Mouse (Mus musculus) urinary bladder, postnatal 36 days (tissue): ENCODE data around the gene Tob1.

Experiments used
- DNase-seq, 2 experiments: peaks; one replicate each; pipeline ENCODE4 v3.0.0; 2022; ENCODE audit warnings: low spot score in 2 of 2, mixed read lengths in 1 of 2

The Tob1 gene

DNA sequence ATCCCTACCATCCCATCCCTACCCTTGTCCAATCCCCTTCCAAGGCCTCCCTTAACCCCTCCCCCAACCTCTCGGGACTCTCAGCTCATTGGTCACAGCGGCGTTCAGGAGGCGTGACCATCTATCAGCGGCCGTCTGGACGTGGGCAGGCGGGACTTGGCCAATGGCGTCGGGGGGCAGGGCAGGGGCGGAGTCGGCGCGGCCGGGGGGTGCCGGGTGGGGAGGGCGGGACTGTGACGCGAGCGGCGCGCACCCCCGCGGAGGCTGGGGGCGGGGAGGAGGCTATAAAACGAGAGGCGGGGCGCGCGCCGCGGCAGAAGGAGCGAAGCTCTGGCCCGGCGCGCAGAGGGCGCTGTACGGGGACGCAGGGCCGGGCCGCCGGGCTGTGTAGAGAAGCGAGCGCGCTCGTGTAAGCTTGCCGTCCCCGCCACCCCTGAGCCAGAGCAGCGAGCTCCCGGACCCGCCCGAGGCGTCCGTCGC lies at the start of gene Tob1:
Tob1 (plus strand) TSS at position 331 of the 480 bp plus-strand sequence.
- peak; percentile 89 to 96 for DNase-seq

- DNase-seq: peak; percentile 65 to 79
Observed at GRCm38 (mm10) chr11:94161867-94162581, 49.2 kb upstream of the Tob1 start.

DNA sequence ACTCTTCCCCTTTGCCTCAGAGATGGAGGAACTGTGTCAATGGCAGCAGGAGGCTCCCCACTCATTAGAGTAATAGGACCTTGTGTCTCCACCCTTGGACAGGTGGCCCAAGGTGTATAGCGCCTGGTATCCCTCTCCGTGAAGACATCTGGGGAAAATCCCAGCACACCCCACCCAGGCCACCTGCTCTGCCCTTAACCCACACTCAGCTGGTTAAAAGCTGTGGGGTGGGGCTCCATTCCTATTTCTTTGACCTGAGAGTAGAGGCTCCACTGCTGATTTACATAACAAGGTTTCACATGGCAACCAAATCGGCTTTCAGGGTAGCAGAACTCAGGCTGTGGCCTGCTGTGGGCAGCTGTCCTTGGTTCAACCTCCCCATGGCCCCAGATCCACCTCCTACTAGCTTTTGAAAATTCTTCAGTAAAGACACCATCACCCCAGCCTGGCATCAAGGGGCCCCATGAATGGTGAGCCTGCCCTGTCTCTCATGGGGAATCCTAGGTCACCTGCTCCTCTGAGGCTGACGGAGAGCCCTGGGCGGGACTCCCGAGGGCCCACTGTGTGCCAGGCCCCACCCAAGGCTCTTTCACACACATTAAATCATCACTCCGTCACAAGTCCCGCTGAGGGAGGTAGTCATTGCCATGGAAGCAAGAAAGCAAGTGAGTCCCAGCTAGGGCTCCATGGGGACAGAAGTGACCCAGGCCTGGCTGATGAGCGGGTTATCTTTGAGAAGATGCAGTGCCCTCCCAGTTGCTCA lies 48.1 kb upstream of the Tob1 start:
- DNase-seq: peak in 1 of 2 experiments; percentile 68

DNA sequence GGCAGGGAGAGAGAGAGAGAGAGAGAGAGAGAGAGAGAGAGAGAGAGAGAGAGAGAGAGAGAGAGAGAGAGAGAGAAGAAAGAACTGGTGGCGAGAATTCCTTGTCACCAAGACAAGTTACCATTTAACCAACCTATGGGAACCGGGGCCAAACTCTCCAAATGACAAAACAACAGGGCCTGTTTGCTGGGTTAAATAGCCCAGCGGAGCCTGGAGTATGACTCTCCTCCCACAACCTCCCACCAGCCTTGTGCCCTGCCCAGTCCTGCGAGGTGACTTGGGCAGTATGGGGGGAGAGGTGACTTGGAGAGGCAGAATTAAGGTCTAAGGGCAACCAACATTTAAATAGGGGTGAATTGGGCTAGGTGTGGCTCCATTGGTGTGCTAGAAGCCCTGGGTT lies 45.5 kb upstream of the Tob1 start:
- DNase-seq: no peak

GRCm38 (mm10) chr11:94168238-94168637 lies 43.0 kb upstream of the Tob1 start:
- DNase-seq: no peak

DNA sequence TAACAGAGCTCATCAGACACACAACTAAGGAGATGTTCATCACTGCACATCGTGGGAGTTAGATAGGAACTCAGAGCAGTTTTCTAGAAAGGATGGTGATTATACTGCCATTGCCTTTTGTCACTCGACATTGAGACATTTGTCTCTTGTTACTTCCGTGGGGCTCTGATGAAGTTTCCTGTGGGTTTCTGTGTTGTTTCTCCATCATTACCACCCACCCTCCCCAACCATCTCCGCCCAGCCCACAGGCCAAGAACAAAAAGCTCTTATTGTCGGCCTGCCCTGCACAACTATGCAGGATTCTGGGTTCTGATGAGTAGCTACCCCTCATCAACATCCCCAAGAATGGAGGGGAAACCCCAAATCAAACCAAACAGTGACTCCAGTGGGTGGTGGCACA lies 41.7 kb upstream of the Tob1 start:
- DNase-seq: no peak

DNA sequence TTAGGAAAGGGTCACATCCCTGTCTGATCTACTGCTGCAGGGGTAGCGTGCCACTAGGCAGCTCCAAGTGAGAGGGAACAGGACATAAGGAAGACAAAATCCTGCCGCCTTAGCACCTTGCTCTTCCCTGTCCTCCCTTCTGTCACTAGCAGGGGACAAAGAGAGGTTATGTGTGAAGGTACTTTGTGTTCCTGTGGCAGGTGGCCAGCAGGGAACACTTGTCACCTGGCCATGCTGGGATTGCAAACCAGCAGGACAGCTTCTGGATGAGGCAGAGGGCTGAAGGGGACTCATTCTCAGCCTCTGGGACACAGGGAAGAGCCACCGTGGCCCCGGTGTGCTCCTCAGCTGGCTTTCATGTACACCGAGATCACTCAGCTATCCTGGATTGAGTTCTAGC lies 39.6 kb upstream of the Tob1 start:
- DNase-seq: no peak

GRCm38 (mm10) chr11:94172186-94172585 lies 39.1 kb upstream of the Tob1 start:
- peak in 1 of 2 experiments; percentile 26 for DNase-seq

DNA sequence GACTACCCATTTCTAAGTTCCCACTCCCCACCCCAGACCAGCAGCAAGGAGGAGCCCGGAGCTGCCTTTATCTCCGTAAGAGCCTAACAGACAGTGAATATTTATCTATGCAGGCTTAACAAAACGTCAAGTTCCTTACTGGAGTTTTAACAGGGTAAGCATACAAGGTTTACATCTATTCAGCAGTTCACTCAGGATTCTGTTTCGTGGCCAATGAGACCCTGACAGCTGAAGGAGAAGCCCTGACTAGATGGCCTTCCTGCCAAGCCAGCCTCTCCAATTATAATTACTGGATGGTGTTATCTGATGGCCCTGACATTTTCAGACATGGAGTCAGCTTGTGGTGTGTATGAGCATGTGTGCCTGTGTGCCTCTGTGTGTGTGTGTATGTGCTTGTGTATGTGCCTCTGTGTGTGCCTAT lies 37.5 kb upstream of the Tob1 start:
- DNase-seq: no peak

GRCm38 (mm10) chr11:94175288-94175687 lies 36.0 kb upstream of the Tob1 start:
- DNase-seq: peak in 1 of 2 experiments; percentile 15

DNA sequence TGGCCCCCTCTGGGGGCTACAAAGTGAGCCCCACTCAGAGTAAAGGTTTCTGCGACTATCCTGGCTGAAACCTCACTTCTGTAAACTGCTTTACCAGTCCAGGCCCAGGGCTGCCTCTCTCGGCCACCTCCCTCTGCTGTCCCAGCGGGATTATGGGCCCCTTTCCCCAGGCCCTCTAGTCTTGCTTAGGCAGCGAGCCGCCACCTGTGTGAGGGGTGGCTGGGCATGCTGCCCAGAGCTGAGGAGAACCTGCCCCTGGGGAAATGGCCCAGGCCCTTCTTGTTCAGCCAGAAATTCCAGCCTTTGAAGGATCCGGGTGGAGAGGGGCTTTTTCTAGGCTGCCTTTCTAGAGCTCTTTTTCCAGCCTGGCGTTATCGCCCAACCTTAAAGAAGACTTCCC lies 35.6 kb upstream of the Tob1 start:
- DNase-seq: peak in 1 of 2 experiments; percentile 61

DNA sequence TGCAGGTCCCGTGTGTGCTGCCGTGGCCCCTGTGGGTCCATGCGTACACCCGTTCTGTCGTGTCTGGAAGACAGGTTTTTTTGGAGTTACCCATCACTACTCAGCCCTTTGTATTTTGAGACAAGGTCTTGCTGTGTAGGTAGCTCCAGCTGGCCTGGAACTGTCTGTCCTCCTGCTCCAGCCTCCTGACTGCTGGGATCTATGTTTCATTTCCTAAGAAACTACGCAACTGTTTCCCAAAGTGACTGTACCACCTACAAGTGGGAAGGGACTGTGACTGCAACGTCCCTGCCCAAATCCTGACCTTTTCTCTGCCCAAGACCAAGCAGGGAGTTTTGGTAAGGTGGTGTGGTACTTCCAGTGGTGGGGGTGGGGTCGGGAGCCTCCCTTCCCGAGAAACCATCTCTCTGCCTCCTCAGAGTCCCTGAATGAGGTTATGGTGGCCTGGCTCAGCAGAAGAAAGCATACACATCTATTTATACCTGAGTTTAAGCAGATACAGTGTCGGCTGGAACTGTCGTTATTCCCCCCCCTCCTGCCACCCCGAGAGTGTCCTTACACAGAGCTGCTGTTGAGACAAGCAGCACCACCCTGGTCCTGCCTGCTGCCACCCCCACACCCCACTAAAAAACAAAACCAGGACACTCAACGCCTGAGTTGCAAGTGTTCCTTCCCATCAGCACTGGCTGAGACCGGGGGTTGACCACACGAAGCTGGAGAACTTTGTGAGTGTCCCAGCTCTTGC lies 33.2 kb upstream of the Tob1 start:
- no peak for DNase-seq

DNA sequence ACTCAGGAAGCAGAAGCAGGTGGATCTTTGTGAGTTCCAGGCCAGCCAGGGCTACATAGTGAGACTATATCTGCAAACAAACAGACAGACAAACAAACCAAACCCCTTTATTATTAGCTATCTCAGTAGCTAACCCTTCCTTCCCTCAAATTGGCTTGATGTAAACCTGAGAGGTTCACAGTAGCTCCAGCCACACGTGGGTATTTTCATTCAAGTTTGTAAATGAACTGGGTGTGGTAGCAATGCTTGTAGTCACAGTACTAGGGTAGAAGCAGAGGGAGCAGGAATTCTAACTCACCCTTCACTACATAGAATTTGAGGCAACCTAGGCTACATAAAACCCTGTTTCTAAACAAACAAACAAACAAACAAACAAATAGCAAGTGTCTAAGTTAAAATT lies 31.5 kb upstream of the Tob1 start:
- DNase-seq: no peak

- DNase-seq: no peak
Observed at GRCm38 (mm10) chr11:94180194-94180593, 31.1 kb upstream of the Tob1 start.

DNA sequence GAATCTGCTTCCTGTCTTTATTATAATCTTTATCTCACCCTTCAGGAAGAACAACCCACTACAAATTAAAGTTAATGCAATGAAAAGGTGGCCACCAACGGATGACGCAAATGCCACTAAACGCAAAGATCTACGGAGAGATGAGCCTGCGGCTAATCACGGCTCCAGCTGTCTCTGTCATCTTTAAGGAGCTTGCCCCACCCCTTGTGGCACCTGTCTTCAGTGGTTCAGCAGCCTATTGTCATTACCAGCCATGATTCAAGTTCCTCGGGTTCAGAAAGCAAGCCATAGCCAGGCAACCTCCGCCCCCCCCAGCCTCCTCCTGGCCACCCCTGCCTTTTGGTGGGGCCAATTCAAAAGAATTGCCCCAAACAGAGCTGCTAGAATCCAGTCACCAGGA lies 29.6 kb upstream of the Tob1 start:
- DNase-seq: no peak

DNA sequence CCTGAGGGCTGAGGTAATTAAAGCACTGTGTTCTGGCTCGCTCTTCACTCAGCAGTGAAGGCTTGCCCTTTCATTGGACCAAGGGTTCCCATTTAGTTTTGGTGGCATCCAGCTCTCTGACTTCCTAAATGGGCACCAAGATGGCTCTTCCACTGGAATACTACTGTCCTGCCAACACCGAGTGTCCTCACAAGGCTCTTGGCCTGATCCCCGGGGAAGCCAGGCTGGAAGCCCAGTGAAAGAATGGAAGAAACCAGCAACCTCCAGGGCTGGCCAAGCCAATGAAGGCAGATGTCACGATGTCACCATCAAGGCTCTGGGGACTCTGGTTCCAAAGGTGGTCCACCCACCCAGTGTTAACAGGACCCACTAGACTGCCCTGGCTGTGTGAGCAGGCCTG lies 28.5 kb upstream of the Tob1 start:
- peak in 1 of 2 experiments; percentile 46 for DNase-seq

- DNase-seq: no peak
Observed at GRCm38 (mm10) chr11:94183120-94183519, 28.1 kb upstream of the Tob1 start.

DNA sequence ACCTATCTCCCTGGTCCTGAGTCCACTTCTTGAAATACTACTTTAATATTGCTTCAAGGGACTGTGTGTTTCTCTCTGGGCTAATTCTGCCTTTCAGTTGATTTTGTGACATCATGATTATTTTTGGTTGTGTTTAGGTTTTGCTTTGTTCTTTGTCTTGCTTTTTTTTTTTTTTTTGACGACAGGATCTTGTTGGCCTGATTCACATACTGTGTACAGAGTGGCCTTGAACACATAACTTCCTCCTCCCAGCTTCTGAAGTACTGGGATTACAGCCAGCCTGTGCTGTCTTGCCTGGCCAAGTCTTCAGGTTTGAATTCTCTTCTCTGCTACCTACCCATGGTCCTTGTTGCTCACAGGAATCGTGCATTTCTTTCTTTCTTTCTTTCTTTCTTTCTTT lies 27.6 kb upstream of the Tob1 start:
- no peak for DNase-seq

GRCm38 (mm10) chr11:94189579-94189978 lies 21.7 kb upstream of the Tob1 start:
- no peak for DNase-seq

DNA sequence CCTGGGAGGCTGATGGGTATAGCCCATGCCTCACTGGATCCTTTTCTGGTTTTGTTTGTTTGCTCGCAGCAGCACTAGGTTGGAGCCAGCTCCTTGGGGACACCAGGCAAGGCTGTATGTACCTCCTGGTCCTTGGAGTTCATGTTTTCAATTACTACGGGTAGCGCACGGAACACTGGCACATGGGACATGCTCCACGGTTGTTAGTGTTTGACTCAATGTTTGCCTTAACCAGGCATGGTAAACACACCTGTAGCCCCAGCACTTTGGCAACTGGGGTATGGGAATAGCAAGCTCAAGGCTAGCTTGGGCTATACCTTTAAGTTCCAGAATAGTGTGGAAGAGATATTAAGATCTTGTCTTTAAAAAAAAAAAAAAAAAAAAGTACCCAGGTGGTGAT lies 20.6 kb upstream of the Tob1 start:
- DNase-seq: no peak

- peak in 1 of 2 experiments; percentile 40 for DNase-seq
Observed at GRCm38 (mm10) chr11:94193109-94193508, 18.1 kb upstream of the Tob1 start.

- no peak for DNase-seq
Observed at GRCm38 (mm10) chr11:94196311-94196710, 14.9 kb upstream of the Tob1 start.
